Mouse (Mus musculus) erythroblast, embryonic 14.5 days (primary cell): ENCODE measurements around the gene Fdxr. TPM values are rescaled to one million over a fixed set of nuclear protein-coding genes. Genes with fewer than 3 reads are reported as not detected.

Source experiments
- H3K27me3 ChIP-seq: 2 replicates; pipeline ENCODE4 v1.6.1; 2012; ENCODE audit warnings: inconsistent platforms; ENCODE audit not compliant: control insufficient read depth
- H3K36me3 ChIP-seq: 2 replicates; pipeline ENCODE4 v1.6.1; 2012; ENCODE audit warnings: mild to moderate bottlenecking, inconsistent platforms; ENCODE audit not compliant: control insufficient read depth
- H3K4me1 ChIP-seq: 2 replicates; pipeline ENCODE4 v1.6.1; 2012; ENCODE audit warnings: inconsistent platforms; ENCODE audit not compliant: control insufficient read depth
- H3K4me3 ChIP-seq: replicated peaks from 2 replicates; pipeline ENCODE3; 2012; ENCODE audit warnings: moderate library complexity, mild to moderate bottlenecking, inconsistent platforms
- H3K9me3 ChIP-seq: 2 replicates; pipeline ENCODE4 v1.6.1; 2012; ENCODE audit warnings: low read length, inconsistent platforms, mixed read lengths; ENCODE audit not compliant: control insufficient read depth
- GATA1 ChIP-seq: IDR thresholded peaks from 2 replicates; pipeline ENCODE4 v1.6.1; 2012; ENCODE audit warnings: low read length, inconsistent platforms, mixed read lengths
- TAL1 ChIP-seq: IDR thresholded peaks from 3 replicates; pipeline ENCODE4 v1.6.1; 2012; ENCODE audit warnings: low read length, inconsistent platforms, mixed read lengths
- polyA plus RNA-seq: library from polyadenylated mRNA; stranded (reverse); fragments of >175 nt; gene quantifications from 2 replicates; pipeline ENCODE4 v1.2.3, GENCODE M21; 2012

Fdxr gene
- polyA plus RNA-seq, 1 experiment = 1.5 TPM

DNA sequence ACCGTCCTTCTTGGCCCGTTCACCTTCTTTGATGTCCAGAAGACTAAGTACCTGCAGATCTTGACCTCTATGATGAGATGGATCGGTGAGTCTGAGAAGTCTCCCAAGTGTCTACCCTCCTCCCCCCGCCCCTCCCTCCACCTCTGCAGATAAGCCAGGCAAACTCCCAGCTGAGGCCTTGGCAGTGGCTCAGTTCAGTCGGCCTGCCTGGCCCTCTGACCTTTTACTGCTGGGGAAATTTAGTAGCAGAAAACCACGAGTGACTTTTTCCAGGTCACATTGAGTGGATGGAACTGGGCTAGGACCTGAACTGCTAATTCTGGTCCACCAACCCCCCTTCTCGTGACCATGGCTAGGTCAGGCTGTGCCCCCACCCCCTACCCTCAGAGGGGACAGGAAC, 48.4 kb downstream of the Fdxr start:
- no peaks in the 10 kb centered on the region for H3K27me3 ChIP-seq
- no peaks in the 10 kb centered on the region for H3K4me1 ChIP-seq
- TF ChIP-seq TAL1 = no peak
- TF ChIP-seq GATA1 = no peak
- no peaks in the 10 kb centered on the region; the same call in 1 of the 2 replicates for H3K36me3 ChIP-seq
- H3K9me3 ChIP-seq = no peaks in the 10 kb centered on the region
- H3K4me3 ChIP-seq = no peak overlapping the region

GRCm38 (mm10) chr11:115227640-115228039, 49.2 kb downstream of the Fdxr start:
- H3K36me3 ChIP-seq = no peaks in the 10 kb centered on the region; the same call in 1 of the 2 replicates
- no peak overlapping the region for H3K4me3 ChIP-seq
- no peaks in the 10 kb centered on the region for H3K4me1 ChIP-seq
- H3K9me3 ChIP-seq = no peaks in the 10 kb centered on the region
- TF ChIP-seq TAL1 = no peak
- TF ChIP-seq GATA1 = no peak
- H3K27me3 ChIP-seq = no peaks in the 10 kb centered on the region

DNA sequence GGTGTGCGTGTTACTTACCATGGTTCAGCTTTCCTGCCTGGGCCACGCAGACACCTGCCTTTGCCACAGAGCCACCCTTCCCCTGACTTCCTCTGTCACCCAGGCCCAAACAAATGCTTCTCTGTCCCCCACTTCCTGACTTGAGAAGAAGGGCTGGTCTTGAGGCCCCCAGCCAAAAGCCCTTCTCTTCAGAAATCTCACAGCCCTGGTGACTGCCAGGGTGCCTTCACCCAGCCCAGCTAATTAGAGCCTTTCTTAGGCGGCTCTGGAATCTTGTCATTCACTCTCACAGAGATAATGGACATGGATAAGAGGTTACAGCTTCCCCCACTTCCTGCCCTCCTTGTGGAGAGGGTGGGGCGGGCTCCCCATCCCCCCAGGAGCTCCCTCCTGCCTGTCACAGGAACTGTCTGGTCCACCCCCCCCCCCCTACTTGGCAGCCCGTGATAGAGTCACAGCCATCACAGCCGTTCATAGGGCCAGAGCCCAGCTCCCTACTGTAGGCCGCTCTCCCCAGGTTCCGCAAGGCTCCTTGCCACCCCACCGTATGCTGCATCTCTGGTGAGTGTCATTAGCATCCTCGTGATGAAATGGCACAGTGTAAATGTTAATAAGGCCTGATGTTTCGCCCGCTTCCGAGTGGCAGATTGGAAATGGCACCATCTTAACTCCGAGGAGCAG, 49.9 kb downstream of the Fdxr start:
- Histone ChIP-seq H3K4me1 (no peaks in the 10 kb centered on the region), H3K27me3 (no peaks in the 10 kb centered on the region), H3K36me3 (no peaks in the 10 kb centered on the region; the same call in 1 of the 2 replicates), H3K4me3 (no peak overlapping the region), H3K9me3 (no peaks in the 10 kb centered on the region)
- TF ChIP-seq TAL1 (no peak), GATA1 (no peak)

DNA sequence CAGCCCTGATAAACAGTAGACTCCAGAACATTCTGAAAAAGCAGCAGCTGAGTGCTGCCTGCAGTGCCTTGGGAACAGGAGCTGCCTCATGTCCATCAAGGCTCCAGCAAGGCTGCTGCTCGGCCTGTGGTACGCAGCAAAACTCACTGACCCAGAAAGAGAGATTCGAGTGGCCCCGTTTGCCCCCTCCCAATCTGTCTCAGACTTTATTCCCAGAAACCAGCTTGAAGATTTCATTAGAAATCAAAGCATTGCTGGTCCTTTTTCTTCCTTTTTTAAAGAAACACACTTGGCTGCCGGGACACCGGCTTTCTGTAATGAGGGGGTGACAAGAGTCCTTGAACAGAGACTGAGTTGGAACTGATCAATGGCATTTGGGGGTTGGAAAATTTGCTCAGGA, 51.5 kb downstream of the Fdxr start:
- TF ChIP-seq GATA1 (no peak), TAL1 (no peak)
- H3K4me1 ChIP-seq = no peaks in the 10 kb centered on the region
- H3K9me3 ChIP-seq = no peaks in the 10 kb centered on the region
- H3K4me3 ChIP-seq = no peak overlapping the region
- H3K36me3 ChIP-seq = no peaks in the 10 kb centered on the region; the same call in 1 of the 2 replicates
- no peaks in the 10 kb centered on the region for H3K27me3 ChIP-seq

DNA sequence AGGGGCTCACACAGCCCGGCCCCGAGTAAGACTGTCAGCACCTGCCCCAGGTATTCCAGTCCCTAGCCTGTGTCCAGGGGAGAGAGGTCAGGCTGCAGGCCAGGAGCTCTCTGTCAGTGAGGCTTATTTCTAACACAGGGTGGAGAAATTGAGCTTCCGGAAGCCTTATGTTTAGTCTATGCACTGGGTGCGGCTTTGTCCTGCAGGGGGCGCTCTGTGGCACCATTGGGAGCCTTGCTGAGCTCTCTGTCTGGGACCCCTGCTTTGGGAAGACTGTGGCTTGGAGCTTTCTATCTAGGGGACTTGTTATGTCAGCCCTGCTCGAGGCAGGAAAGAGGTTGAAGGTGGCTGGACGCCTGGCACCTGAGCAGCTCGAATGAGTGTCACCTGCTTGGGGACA, 52.0 kb downstream of the Fdxr start:
- Histone ChIP-seq H3K36me3 (no peaks in the 10 kb centered on the region; the same call in 1 of the 2 replicates), H3K4me3 (no peak overlapping the region), H3K9me3 (no peaks in the 10 kb centered on the region), H3K4me1 (no peaks in the 10 kb centered on the region), H3K27me3 (no peaks in the 10 kb centered on the region)
- no peak for TF ChIP-seq TAL1
- no peak for TF ChIP-seq GATA1

GRCm38 (mm10) chr11:115223877-115224276, 53.0 kb downstream of the Fdxr start:
- Histone ChIP-seq H3K9me3 (no peaks in the 10 kb centered on the region), H3K4me1 (peaks cover 8% of the 10 kb centered on the region), H3K4me3 (no peak overlapping the region), H3K27me3 (no peaks in the 10 kb centered on the region), H3K36me3 (no peaks in the 10 kb centered on the region; the same call in 1 of the 2 replicates)
- no peak for TF ChIP-seq GATA1
- no peak for TF ChIP-seq TAL1

DNA sequence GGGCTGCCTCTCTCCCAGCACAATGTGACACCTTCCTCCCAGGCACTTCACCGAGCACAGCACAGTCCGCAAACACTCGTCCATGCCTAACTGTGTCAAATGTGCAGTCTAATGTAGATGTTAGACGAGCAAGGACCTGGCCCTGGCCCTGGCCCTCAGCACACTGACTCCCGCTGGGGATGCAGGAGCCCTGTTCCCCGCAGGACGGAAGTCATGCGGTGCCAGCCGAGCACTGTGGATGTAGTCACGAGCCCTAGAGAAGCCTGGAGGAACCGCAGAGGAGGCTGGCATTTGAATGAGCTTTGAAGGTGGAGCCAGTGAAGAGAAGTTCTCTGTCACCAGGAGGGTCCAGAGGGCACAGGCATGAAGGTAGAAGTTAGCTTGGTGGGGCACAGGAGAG, 53.4 kb downstream of the Fdxr start:
- Histone ChIP-seq H3K4me3 (no peak overlapping the region), H3K27me3 (no peaks in the 10 kb centered on the region), H3K9me3 (no peaks in the 10 kb centered on the region), H3K4me1 (peaks cover 8% of the 10 kb centered on the region), H3K36me3 (no peaks in the 10 kb centered on the region; the same call in 1 of the 2 replicates)
- TF ChIP-seq GATA1 (no peak), TAL1 (no peak)

DNA sequence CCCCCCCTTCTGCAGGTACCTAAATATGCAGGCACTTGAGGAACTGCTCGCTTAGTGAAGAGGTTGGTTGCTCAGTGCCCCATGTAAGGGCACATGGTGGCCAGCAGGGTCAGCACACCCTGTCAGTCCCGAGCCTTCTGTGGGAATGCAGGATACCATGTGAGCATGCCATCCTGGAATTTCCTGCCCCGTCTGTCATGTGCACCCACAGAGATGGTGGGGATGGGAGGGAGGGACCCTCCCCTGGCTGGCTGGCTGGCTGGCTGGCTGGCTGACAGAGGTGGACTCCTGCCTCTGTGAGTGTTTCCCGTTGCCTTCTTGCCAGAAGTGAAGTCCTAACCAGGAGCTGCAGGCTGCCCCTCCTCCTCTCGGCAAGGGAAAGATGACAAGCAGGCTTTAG, 54.3 kb downstream of the Fdxr start:
- Histone ChIP-seq H3K4me1 (peaks cover 10% of the 10 kb centered on the region), H3K4me3 (no peak overlapping the region), H3K9me3 (no peaks in the 10 kb centered on the region), H3K36me3 (no peaks in the 10 kb centered on the region; the same call in 1 of the 2 replicates), H3K27me3 (no peaks in the 10 kb centered on the region)
- TF ChIP-seq TAL1 = no peak

- H3K36me3 ChIP-seq = no peaks in the 10 kb centered on the region; the same call in 1 of the 2 replicates
- H3K27me3 ChIP-seq = no peaks in the 10 kb centered on the region
- H3K4me3 ChIP-seq = no peak overlapping the region
- no peak for TF ChIP-seq GATA1
- no peak for TF ChIP-seq TAL1
- H3K9me3 ChIP-seq = no peaks in the 10 kb centered on the region
- peaks cover 11% of the 10 kb centered on the region for H3K4me1 ChIP-seq
Measured at GRCm38 (mm10) chr11:115222077-115222476, 54.8 kb downstream of the Fdxr start.
